Mouse (Mus musculus): ENCODE measurements around the gene Hist1h3d. TPM values are rescaled to one million over a fixed set of nuclear protein-coding genes. Genes with fewer than 3 reads are reported as not detected.

The Hist1h3d gene
- polyA plus RNA-seq, 2 experiments: 7.2 to 20.4 TPM

DNA sequence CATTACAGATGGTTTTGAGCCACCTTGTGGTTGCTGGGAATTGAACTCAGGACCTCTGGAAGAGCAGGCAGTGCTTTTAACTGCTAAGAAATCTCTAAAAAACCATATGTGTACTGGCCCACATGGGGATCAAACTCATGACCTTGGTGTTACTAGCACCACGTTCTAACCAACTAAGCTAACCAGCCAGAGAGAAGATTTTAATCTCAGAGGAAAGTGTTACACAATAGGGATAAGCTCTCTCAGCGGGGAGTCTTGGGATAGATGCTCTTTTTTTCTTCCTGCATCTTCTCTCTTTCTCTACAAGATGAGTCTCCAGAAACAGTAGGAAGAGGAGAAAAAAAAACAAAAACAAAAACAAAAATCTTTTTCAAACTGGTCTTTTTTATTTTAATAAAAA lies 34.8 kb downstream of the Hist1h3d start:
- Histone ChIP-seq H3K4me2 (ENCODE audit: low read depth) (no peak overlapping the region), H3K36me3 (replicated peaks; ENCODE audit: control insufficient read depth, insufficient read depth, low read depth) (no peaks in the 10 kb centered on the region), H3K27ac (peak overlapping the region; percentile 94), H3K27me3 (ENCODE audit: control insufficient read depth, insufficient read depth, low read length) (no peaks in the 10 kb centered on the region), H3K4me3 (ENCODE audit: insufficient read depth in 1 of 2, low read depth in 2 of 2, low read length in 2 of 2) (no peak overlapping the region), H3K4me1 (replicated peaks; ENCODE audit: control insufficient read depth in 2 of 2, insufficient read depth in 2 of 2, low read length in 1 of 2) (peaks cover 21% of the 10 kb centered on the region in 2 experiments), H3K9ac (replicated peaks) (no peak overlapping the region), H3K9me3 (ENCODE audit: control insufficient read depth, low read length) (no peaks in the 10 kb centered on the region)
- ATAC-seq (ENCODE audit: insufficient read depth) (no peak), DNase-seq (ENCODE audit: low read depth in 3 of 3, low spot score in 3 of 3) (no peak)
- TF ChIP-seq EP300 (IDR thresholded peaks at IDR 0.05; ENCODE audit: low read depth): no peak
- TF ChIP-seq CTCF (IDR thresholded peaks at IDR 0.05; ENCODE audit: low read depth): no peak
- WGBS (ENCODE audit: insufficient replicate concordance): 47% methylated on average over 2 of the region's 2 CpGs

DNA sequence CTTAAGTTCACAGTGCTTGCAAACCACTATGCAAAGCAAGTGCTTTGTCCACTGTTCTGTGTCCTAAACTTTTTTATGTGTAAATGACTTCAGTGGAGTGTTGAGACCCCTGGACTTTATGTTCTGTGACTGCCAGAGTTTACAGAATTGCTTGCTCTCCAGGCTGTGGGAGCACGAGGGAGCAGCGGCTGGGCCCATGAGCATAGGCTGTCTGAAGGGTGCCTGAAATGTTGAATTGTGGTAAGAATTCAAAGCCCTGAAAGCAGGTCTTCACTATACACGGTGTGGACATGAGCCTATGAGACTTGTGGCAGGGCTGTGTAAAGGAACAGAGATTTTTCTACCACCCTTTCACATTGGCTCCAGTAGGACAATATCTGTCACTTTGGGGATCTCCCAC lies 36.1 kb downstream of the Hist1h3d start:
- Histone ChIP-seq H3K27ac (no peak overlapping the region), H3K9ac (replicated peaks) (no peak overlapping the region), H3K4me2 (ENCODE audit: low read depth) (no peak overlapping the region), H3K36me3 (replicated peaks; ENCODE audit: control insufficient read depth, insufficient read depth, low read depth) (no peaks in the 10 kb centered on the region), H3K4me1 (replicated peaks; ENCODE audit: control insufficient read depth in 2 of 2, insufficient read depth in 2 of 2, low read length in 1 of 2) (peaks cover 21% of the 10 kb centered on the region in 2 experiments), H3K9me3 (ENCODE audit: control insufficient read depth, low read length) (no peaks in the 10 kb centered on the region), H3K4me3 (ENCODE audit: insufficient read depth in 1 of 2, low read depth in 2 of 2, low read length in 2 of 2) (no peak overlapping the region), H3K27me3 (ENCODE audit: control insufficient read depth, insufficient read depth, low read length) (no peaks in the 10 kb centered on the region)
- TF ChIP-seq EP300 (IDR thresholded peaks at IDR 0.05; ENCODE audit: low read depth) (no peak), CTCF (IDR thresholded peaks at IDR 0.05; ENCODE audit: low read depth) (no peak)
- ATAC-seq (ENCODE audit: insufficient read depth) (no peak), DNase-seq (ENCODE audit: low read depth in 3 of 3, low spot score in 3 of 3) (no peak)
- 91% methylated on average over 3 of the region's 3 CpGs for WGBS (ENCODE audit: insufficient replicate concordance)

- WGBS (ENCODE audit: insufficient replicate concordance): 23% methylated on average over 12 of the region's 12 CpGs
- H3K27me3 ChIP-seq (ENCODE audit: control insufficient read depth, insufficient read depth, low read length): peaks cover 2% of the 10 kb centered on the region
- TF ChIP-seq EP300 (IDR thresholded peaks at IDR 0.05; ENCODE audit: low read depth) (no peak), CTCF (IDR thresholded peaks at IDR 0.05; ENCODE audit: low read depth) (no peak)
- peak overlapping the region; percentile 95 for H3K4me2 ChIP-seq (ENCODE audit: low read depth)
- H3K9me3 ChIP-seq (ENCODE audit: control insufficient read depth, low read length): no peaks in the 10 kb centered on the region
- ATAC-seq (ENCODE audit: insufficient read depth) (no peak), DNase-seq (ENCODE audit: low read depth in 3 of 3, low spot score in 3 of 3) (no peak)
- peak overlapping the region; percentile 71 to 90 for H3K4me3 ChIP-seq (ENCODE audit: insufficient read depth in 1 of 2, low read depth in 2 of 2, low read length in 2 of 2)
- no peaks in the 10 kb centered on the region for H3K36me3 ChIP-seq (replicated peaks; ENCODE audit: control insufficient read depth, insufficient read depth, low read depth)
- H3K9ac ChIP-seq (replicated peaks): peak overlapping the region; percentile 98
- peaks cover 12 to 16% of the 10 kb centered on the region in 2 experiments for H3K4me1 ChIP-seq (replicated peaks; ENCODE audit: control insufficient read depth in 2 of 2, insufficient read depth in 2 of 2, low read length in 1 of 2)
- H3K27ac ChIP-seq: peak overlapping the region; percentile 99
Observed at GRCm38 (mm10) chr13:23620056-23620732, 44.6 kb downstream of the Hist1h3d start.

GRCm38 (mm10) chr13:23620733-23621531 lies 45.4 kb downstream of the Hist1h3d start, which contains the start of gene Hist1h2be:
Gene Hist1h2be, minus strand, starts transcription at chr13:23621124.
- TF ChIP-seq CTCF (IDR thresholded peaks at IDR 0.05; ENCODE audit: low read depth) (no peak), EP300 (IDR thresholded peaks at IDR 0.05; ENCODE audit: low read depth) (peak; percentile 12; the same call in 1 of the 2 replicates)
- under 1% methylated on average over 27 of the region's 27 CpGs for WGBS (ENCODE audit: insufficient replicate concordance)
- peak; percentile 90 to 96 (median 93) for DNase-seq (ENCODE audit: low read depth in 3 of 3, low spot score in 3 of 3)

More at GRCm38 (mm10) chr13:23620733-23621531, 45.4 kb downstream of the Hist1h3d start, which contains the start of gene Hist1h2be:
- Histone ChIP-seq H3K36me3 (replicated peaks; ENCODE audit: control insufficient read depth, insufficient read depth, low read depth) (no peaks in the 10 kb centered on the region), H3K27ac (peak within 1 kb of the TSS; percentile 99), H3K27me3 (ENCODE audit: control insufficient read depth, insufficient read depth, low read length) (peaks cover 3% of the 10 kb centered on the region), H3K4me3 (ENCODE audit: insufficient read depth in 1 of 2, low read depth in 2 of 2, low read length in 2 of 2) (peak within 1 kb of the TSS; percentile 71 to 90), H3K9ac (replicated peaks) (peak within 1 kb of the TSS; percentile 98), H3K9me3 (ENCODE audit: control insufficient read depth, low read length) (no peaks in the 10 kb centered on the region), H3K4me1 (replicated peaks; ENCODE audit: control insufficient read depth in 2 of 2, insufficient read depth in 2 of 2, low read length in 1 of 2) (peaks cover 12 to 16% of the 10 kb centered on the region in 2 experiments), H3K4me2 (ENCODE audit: low read depth) (peak within 1 kb of the TSS; percentile 95)
- peak; percentile 71 for ATAC-seq (ENCODE audit: insufficient read depth)

Measured in liver, embryonic 14.5 days (tissue).